Mouse (Mus musculus) layer of hippocampus, adult 2 months (tissue): ENCODE data around the gene Itgb6. TPM values are rescaled to one million over a fixed set of nuclear protein-coding genes. Genes with fewer than 3 reads are reported as not detected.

ENCODE experiments used
- DNase-seq, 2 experiments: peaks; one replicate each; pipeline ENCODE4 v3.0.0; 2022; ENCODE audit warnings: low spot score in 2 of 2
- H3K27ac ChIP-seq: fragments of 200-600 bp; 2 replicates; pipeline ENCODE4 v1.8.1; 2022
- H3K4me3 ChIP-seq: fragments of 200-600 bp; 2 replicates; pipeline ENCODE4 v1.8.1; 2022; ENCODE audit warnings: mild to moderate bottlenecking
- CTCF ChIP-seq: fragments of 200-600 bp; conservative IDR thresholded peaks from 2 replicates; pipeline ENCODE4 v1.8.1; 2022; ENCODE audit warnings: antibody characterized with exemption, mild to moderate bottlenecking, moderate library complexity
- total RNA-seq, 2 experiments: library from RNA; stranded (reverse); gene quantifications; 2 replicates each; pipeline ENCODE4 v1.2.3; 2021

The Itgb6 gene
- total RNA-seq, 2 experiments from 2014 or later = not detected

GRCm38 (mm10) chr2:60685973-60686372 lies 36.5 kb downstream of the Itgb6 start:
- Histone ChIP-seq H3K27ac (no peak overlapping the region), H3K4me3 (no peak overlapping the region)
- no peak for DNase-seq
- no peak for TF ChIP-seq CTCF

DNA sequence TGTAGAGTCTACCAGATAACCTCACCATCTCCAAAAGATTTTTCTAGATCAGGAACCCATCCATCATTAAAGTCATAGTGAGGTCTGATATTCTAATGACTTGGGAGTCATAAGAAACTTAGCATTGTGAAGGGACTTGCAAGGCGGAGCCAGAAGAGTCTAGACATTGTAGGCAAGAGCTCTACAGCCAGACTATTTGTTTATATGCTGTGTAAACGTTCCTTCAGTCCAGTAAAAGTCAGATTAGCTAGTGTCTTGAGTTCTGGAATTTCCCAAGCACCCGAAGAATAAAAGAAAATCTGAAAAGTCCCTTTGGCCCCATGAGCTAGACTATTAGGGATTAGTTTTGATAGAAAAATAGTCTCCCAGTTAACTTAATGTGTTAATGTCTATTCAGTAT lies 38.3 kb downstream of the Itgb6 start:
- no peak for TF ChIP-seq CTCF
- H3K27ac ChIP-seq = no peak overlapping the region

DNA sequence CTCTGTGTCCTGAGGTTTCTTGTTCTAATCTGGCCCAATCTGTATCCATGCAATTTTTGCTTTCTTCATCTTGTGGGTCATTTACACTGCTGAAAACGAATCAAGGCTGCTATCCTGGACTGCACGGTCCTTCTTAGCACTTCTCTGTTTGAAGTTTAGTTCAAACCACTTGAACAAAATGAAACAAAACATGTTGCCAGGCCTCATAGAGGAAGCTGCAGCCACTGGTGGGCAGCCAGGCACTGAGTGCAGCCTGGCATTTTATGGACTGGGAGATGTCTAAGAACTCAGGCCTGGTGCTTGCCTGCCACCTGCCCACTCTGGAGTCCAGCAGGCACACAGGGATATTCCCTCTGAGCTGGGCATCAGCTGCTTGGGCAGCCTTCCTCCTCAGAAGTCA lies 39.9 kb downstream of the Itgb6 start:
- no peak for DNase-seq
- Histone ChIP-seq H3K27ac (no peak overlapping the region), H3K4me3 (no peak overlapping the region)
- TF ChIP-seq CTCF = no peak

More for the DNA sequence above, 38.3 kb downstream of the Itgb6 start:
- no peak for DNase-seq
- H3K4me3 ChIP-seq = no peak overlapping the region

- no peak for TF ChIP-seq CTCF
- Histone ChIP-seq H3K27ac (no peak overlapping the region), H3K4me3 (no peak overlapping the region)
- DNase-seq = no peak
Observed at GRCm38 (mm10) chr2:60674413-60674812, 48.0 kb downstream of the Itgb6 start.

DNA sequence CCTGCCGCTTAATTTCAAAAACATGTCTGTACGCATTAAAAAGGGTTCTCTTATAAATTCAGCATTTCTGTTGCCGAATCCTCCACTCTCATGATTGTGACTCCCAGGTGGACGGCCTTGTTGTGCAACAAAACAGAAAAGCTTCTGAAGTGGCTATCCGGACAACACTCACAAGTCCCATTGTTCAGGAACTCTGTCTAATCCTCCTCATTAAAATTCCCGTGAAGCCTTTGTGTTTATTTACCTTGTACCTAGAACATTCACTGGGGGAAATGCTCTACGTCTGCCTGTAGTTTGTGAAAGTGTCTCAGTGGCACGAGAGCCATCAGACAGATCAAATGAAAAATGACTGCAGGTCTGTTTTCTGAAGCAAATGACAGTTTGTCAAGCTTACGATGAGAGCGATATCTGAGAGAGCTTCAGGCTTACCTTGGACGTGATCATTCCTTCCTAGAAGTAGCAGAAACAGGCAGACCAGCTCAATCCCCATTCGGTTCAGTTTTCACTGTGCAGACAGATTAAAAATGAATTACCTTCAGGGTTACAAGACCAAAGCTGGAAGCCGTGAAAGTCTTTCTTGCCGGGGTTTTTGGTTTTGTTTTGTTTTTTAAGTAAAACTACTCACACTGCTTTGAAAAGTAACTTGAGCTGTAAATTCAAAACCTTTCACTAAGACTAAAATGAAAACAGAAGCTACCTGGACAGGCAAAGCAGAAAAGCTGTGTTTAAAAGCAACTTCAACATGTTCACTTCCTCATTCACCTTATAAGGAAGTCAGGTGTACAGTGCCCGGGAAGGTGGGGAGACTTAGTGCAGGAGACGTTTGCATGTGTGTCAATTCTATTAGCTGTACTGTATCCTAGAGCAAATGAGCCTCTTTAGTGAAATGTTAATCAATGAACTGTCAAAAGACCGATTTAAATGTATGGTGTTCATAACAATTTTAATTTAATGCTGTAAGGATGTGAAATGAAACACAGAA lies 49.2 kb downstream of the Itgb6 start:
- H3K27ac ChIP-seq = no peak overlapping the region
- no peak for TF ChIP-seq CTCF
- H3K4me3 ChIP-seq = no peak overlapping the region
- no peak for DNase-seq

DNA sequence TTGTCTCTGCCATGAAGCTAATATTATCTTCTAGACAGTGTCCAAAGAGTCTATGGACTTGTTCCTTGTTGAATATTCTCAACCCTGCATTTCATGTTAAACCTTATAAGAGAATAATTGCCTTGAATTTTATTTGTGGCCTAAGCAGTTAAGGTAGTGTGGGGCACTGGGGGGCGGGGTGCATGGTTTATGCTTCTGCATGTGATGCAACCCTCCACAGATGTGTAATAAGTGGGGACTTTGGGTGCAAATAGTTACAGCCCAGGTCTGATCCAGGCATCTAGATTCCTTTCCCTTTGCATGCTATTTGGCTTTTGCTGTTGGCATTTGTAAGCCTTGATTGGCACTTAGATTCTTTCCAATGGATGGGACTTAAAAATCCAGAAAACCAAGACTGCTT lies 51.2 kb downstream of the Itgb6 start:
- Histone ChIP-seq H3K27ac (no peak overlapping the region), H3K4me3 (no peak overlapping the region)
- DNase-seq = no peak
- TF ChIP-seq CTCF = no peak

DNA sequence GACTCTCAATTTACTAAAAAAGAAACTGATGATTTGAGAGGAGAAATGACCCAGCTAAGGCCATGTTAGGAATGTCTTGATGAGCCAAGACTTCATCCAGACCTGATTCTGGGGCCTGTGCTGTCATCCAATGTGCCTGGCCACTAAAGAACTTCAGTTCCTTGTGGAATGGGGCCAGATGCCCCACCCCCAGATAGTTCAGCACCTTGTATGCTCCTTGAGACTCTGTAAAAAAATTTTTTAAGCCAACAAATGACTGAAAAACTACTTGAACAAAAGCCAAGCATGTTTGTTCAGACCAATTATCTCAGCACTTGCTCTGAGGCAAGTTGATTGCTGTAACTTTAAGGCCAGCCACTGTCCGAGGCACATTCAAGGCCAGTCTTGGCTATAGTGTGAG lies 59.4 kb downstream of the Itgb6 start:
- DNase-seq = no peak
- no peak overlapping the region for H3K4me3 ChIP-seq
- TF ChIP-seq CTCF = no peak

GRCm38 (mm10) chr2:60659993-60660392 lies 62.5 kb downstream of the Itgb6 start:
- no peak for DNase-seq
- no peak for TF ChIP-seq CTCF
- Histone ChIP-seq H3K4me3 (no peak overlapping the region), H3K27ac (no peak overlapping the region)

More for the DNA sequence above, 59.4 kb downstream of the Itgb6 start:
- H3K27ac ChIP-seq = no peak overlapping the region

- no peak for TF ChIP-seq CTCF
- no peak overlapping the region for H3K4me3 ChIP-seq
- DNase-seq = no peak
- H3K27ac ChIP-seq = no peak overlapping the region
Observed at GRCm38 (mm10) chr2:60658992-60659391, 63.5 kb downstream of the Itgb6 start.

DNA sequence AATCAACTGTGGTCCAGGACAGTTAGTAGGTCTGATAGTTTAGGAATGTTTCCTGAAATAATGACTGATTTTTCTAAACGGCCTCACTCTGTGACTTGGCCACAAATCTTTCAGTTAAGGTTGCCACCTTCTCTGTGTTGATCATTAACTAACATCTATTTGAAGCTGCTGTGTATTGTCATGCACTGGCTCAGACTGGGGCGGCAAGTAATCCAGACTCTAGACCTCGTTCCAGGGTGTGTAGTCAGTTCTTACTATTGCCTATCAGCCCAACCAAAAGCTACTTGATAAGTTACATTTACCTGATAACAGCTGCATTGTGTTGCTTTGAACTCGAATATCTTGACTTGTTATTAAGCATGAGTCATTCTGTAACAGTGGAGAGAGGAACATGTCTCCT lies 67.6 kb downstream of the Itgb6 start:
- H3K4me3 ChIP-seq = no peak overlapping the region
- no peak overlapping the region for H3K27ac ChIP-seq
- no peak for DNase-seq
- TF ChIP-seq CTCF = no peak

GRCm38 (mm10) chr2:60650155-60650554 lies 72.3 kb downstream of the Itgb6 start:
- no peak overlapping the region for H3K27ac ChIP-seq
- TF ChIP-seq CTCF = no peak
- DNase-seq = no peak
- no peak overlapping the region for H3K4me3 ChIP-seq

GRCm38 (mm10) chr2:60647650-60648049 lies 74.8 kb downstream of the Itgb6 start:
- DNase-seq = no peak
- no peak for TF ChIP-seq CTCF
- Histone ChIP-seq H3K27ac (no peak overlapping the region), H3K4me3 (no peak overlapping the region)

GRCm38 (mm10) chr2:60646583-60646982 lies 75.9 kb downstream of the Itgb6 start:
- TF ChIP-seq CTCF = no peak
- DNase-seq = no peak
- H3K27ac ChIP-seq = no peak overlapping the region

GRCm38 (mm10) chr2:60643406-60643805 lies 79.0 kb downstream of the Itgb6 start:
- Histone ChIP-seq H3K27ac (no peak overlapping the region), H3K4me3 (no peak overlapping the region)
- DNase-seq = no peak
- TF ChIP-seq CTCF = no peak

More at GRCm38 (mm10) chr2:60646583-60646982, 75.9 kb downstream of the Itgb6 start:
- no peak overlapping the region for H3K4me3 ChIP-seq
